ENCODE assay signal across 23 mouse cellular contexts in the genomic region with DNA sequence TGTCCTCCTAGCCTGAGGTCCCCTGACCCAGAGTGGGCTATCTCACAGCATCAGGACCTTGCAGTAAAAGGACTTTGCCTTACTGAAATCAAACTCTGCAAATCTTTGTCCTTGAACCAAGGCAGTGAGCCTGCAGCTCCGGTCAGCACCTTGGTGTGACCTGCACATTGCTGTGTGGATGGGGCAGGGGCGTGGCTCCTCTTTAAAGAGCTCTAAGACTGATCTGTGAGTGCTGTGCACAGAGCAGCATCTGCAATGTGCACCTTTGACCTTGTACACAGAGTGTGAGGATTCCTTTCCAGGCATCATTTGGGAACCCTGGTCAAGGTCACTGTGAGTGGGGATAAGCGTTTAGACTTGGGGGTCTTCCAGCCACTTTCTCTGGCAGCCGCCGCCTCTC. TPM values are rescaled to one million over a fixed set of nuclear protein-coding genes. Genes with fewer than 3 reads are reported as not detected.
A peak's percentile ranks its signal among the peaks of the same experiment; 100 is the strongest.
DNase-seq lines count a peak whose midpoint lies in the region; ATAC-seq and TF ChIP-seq lines count a peak whose summit lies in the region.
"Had no signal": no experiment of that assay in that cellular context is flagged by ENCODE, and none has a peak within 500 bp of the region (broad histone marks: within the 10 kb centered on the region; RNA-seq: fewer than 3 reads in every experiment).

No protein-coding gene starts in this region.

- no peaks in the 10 kb centered on the region for H3K4me1 ChIP-seq in limb, embryonic 11.5 days (ENCODE audit: control insufficient read depth, insufficient read depth, low read length)
- H3K4me1 ChIP-seq in limb, embryonic 10.5 days, result 0 out of 2 replicates have a peak, but pooled peaks cover 4% of the 10 kb centered on the region
- 0 out of 4 replicates have a peak, but pooled peaks cover 0 to 6% of the 10 kb centered on the region in 2 experiments for H3K4me1 ChIP-seq in ES-E14 (ENCODE audit: control insufficient read depth in 2 of 2, insufficient read depth in 2 of 2, low read length in 2 of 2, poor library complexity in 1 of 2)
- H3K4me1 ChIP-seq: embryonic facial prominence, embryonic 15.5 days; heart, embryonic 15.5 days; intestine, embryonic 15.5 days had no signal

- H3K4me2 ChIP-seq in limb, embryonic 11.5 days (ENCODE audit: low read depth, severe bottlenecking), result no peak overlapping the region
- H3K4me2 ChIP-seq: embryonic facial prominence, embryonic 15.5 days; heart, embryonic 11.5 days; heart, embryonic 15.5 days; hindbrain, embryonic 13.5 days; intestine, embryonic 15.5 days had no signal

- H3K27me3 ChIP-seq in limb, embryonic 11.5 days (ENCODE audit: control insufficient read depth, insufficient read depth, low read length), result no peaks in the 10 kb centered on the region
- H3K27me3 ChIP-seq in limb, embryonic 10.5 days (ENCODE audit: low read depth, poor library complexity, severe bottlenecking), result peaks cover 7% of the 10 kb centered on the region; the same call in 1 of the 2 replicates
- H3K27me3 ChIP-seq: embryonic facial prominence, embryonic 15.5 days; hindbrain, embryonic 13.5 days; intestine, embryonic 15.5 days had no signal

- no peak for ATAC-seq in limb, embryonic 11.5 days (ENCODE audit: insufficient number of reproducible peaks, low FRiP score, low TSS enrichment, low read depth)
- ATAC-seq: forebrain, embryonic 14.5 days; hindbrain, postnatal 0 days; intestine, embryonic 15.5 days had no signal

- no peaks in the 10 kb centered on the region for H3K9me3 ChIP-seq in limb, embryonic 11.5 days (ENCODE audit: control insufficient read depth, low read length)
- H3K9me3 ChIP-seq in limb, embryonic 10.5 days (replicated peaks), result no peaks in the 10 kb centered on the region
- no peaks in the 10 kb centered on the region for H3K9me3 ChIP-seq in ES-E14 (ENCODE audit: control insufficient read depth, insufficient read depth, low read depth, low read length)
- H3K9me3 ChIP-seq: embryonic facial prominence, embryonic 15.5 days; forebrain, embryonic 10.5 days; heart, embryonic 15.5 days; hindbrain, embryonic 13.5 days; intestine, embryonic 15.5 days had no signal

- in situ Hi-C loops in ES-E14 (cut with MboI; ENCODE audit: low sequenced_read_pairs in 2 of 2, unreplicated experiment in 2 of 2), result no loop called here

- H3K9ac ChIP-seq in limb, embryonic 11.5 days (ENCODE audit: low read length), result no peak overlapping the region
- no peak overlapping the region for H3K9ac ChIP-seq in ES-E14 (ENCODE audit: insufficient read depth, low read depth, low read length, poor library complexity, severe bottlenecking)
- H3K9ac ChIP-seq: embryonic facial prominence, embryonic 15.5 days; heart, embryonic 15.5 days; hindbrain, embryonic 13.5 days; intestine, embryonic 15.5 days had no signal

- no peak overlapping the region for H3K27ac ChIP-seq in limb, embryonic 11.5 days (replicated peaks; ENCODE audit: low read depth, low read length)
- no peak overlapping the region for H3K27ac ChIP-seq in limb, embryonic 10.5 days
- H3K27ac ChIP-seq in ES-E14 (ENCODE audit: insufficient read depth, low read depth, low read length, poor library complexity, severe bottlenecking), result no peak overlapping the region
- H3K27ac ChIP-seq: embryonic facial prominence, embryonic 15.5 days; forebrain, embryonic 10.5 days; heart, embryonic 15.5 days; hindbrain, embryonic 13.5 days; hindbrain, postnatal 0 days; intestine, embryonic 15.5 days had no signal

- no peak overlapping the region for H3K4me3 ChIP-seq in limb, embryonic 11.5 days (ENCODE audit: low read depth, low read length)
- no peak overlapping the region for H3K4me3 ChIP-seq in limb, embryonic 10.5 days
- no peak overlapping the region for H3K4me3 ChIP-seq in ES-E14 (ENCODE audit: insufficient read depth in 1 of 2, low read depth in 1 of 2, low read length in 2 of 2, poor library complexity in 1 of 2, severe bottlenecking in 1 of 2)
- H3K4me3 ChIP-seq: embryonic facial prominence, embryonic 15.5 days; erythroblast, embryonic 14.5 days; forebrain, embryonic 10.5 days; heart, embryonic 15.5 days; hindbrain, embryonic 13.5 days; intestine, embryonic 15.5 days had no signal

- H3K36me3 ChIP-seq in limb, embryonic 11.5 days (ENCODE audit: control insufficient read depth, insufficient read depth, low read length), result no peaks in the 10 kb centered on the region
- H3K36me3 ChIP-seq in limb, embryonic 10.5 days, result no peaks in the 10 kb centered on the region
- H3K36me3 ChIP-seq in ES-E14 (ENCODE audit: control insufficient read depth, insufficient read depth, low read length, poor library complexity, severe bottlenecking), result no peaks in the 10 kb centered on the region
- H3K36me3 ChIP-seq: embryonic facial prominence, embryonic 15.5 days; forebrain, embryonic 10.5 days; heart, embryonic 15.5 days; hindbrain, embryonic 13.5 days; intestine, embryonic 15.5 days had no signal

- WGBS in limb, embryonic 11.5 days, result 59% methylated on average over 5 of the region's 5 CpGs
- 60% methylated on average over 5 of the region's 5 CpGs for WGBS in limb, embryonic 10.5 days

- peak; percentile 17 for DNase-seq in limb, embryonic 11.5 days (ENCODE audit: low spot score)
- DNase-seq in limb, embryonic 10.5 days (ENCODE audit: low spot score), result no peak
- DNase-seq in ES-E14 (ENCODE audit: low read depth, low spot score) (peak; percentile 27), ZHBTc4 (ENCODE audit: low read depth, low spot score) (peak; percentile 77)
- DNase-seq in adrenal gland, postnatal 14 days, result no peak
- no peak for DNase-seq in thymus, postnatal 36 days
- DNase-seq: adrenal gland, postnatal 10 days; cerebellum, adult 11-12 months; cerebellum, adult 9-11 months; cerebellum, postnatal 36 days; gastrocnemius, postnatal 36 days; heart, adult 18-20 months; heart, postnatal 14 days had no signal

TF ChIP-seq in ES-E14, 5 proteins besides CTCF, POLR2A, EP300 and RAD21:
- no peak for TF ChIP-seq HCFC1 (IDR thresholded peaks at IDR 0.05; ENCODE audit: borderline replicate concordance, insufficient read depth, low read length)

RNA-seq across cellular contexts. Expression of a gene that starts 55.5 kb away (rescaled TPM):
- not detected in 2 replicates for polyA plus RNA-seq in limb, embryonic 11.5 days (2014; fragmentation: Nextera tagmentation; extraction: Ambion mirVana)
- not detected in 2 replicates for polyA plus RNA-seq in limb, embryonic 10.5 days (2016; fragmentation: Nextera tagmentation; extraction: Ambion mirVana)
- total RNA-seq in ES-E14 (2012; rRNA removed), result 0.13 and 0.69 TPM in 2 replicates
- total RNA-seq in adrenal gland, postnatal 14 days (2021), result not detected in 2 replicates
- total RNA-seq: adrenal gland, postnatal 10 days; gastrocnemius, adult 8-10 months; gastrocnemius, postnatal 36 days had no signal
- polyA plus RNA-seq: embryonic facial prominence, embryonic 15.5 days; forebrain, embryonic 10.5 days had no signal

Comparison
In these comparisons a context has a peak if more than half of its experiments do, and no peak if none do; other contexts are left out.
1. DNase-seq: peak in limb, embryonic 11.5 days (single experiment), ES-E14 (single experiment) and ZHBTc4 (single experiment); none in limb, embryonic 10.5 days (single experiment), adrenal gland, postnatal 14 days (single experiment) and thymus, postnatal 36 days (0 of 2).